Mouse (Mus musculus): ENCODE data around the gene Arf4. TPM values are rescaled to one million over a fixed set of nuclear protein-coding genes. Genes with fewer than 3 reads are reported as not detected.

Gene Arf4
- polyA plus RNA-seq, 1 experiment from 2014 or later, result 641 TPM

- Histone ChIP-seq H3K4me2 (replicated peaks) (peak overlapping the region; percentile 59), H3K27ac (replicated peaks) (peak overlapping the region; percentile 96), H3K9ac (peak overlapping the region; percentile 31), H3K36me3 (peaks cover 2% of the 10 kb centered on the region; the same call in 1 of the 2 replicates), H3K4me3 (replicated peaks) (peak overlapping the region; percentile 87), H3K4me1 (peaks cover 12% of the 10 kb centered on the region; the same call in 1 of the 2 replicates), H3K27me3 (no peaks in the 10 kb centered on the region), H3K9me3 (replicated peaks) (no peaks in the 10 kb centered on the region)
- WGBS, result 18% methylated on average over 17 of the region's 17 CpGs
- no peak; the same call in 1 of the 2 replicates for ATAC-seq (ENCODE audit: insufficient number of reproducible peaks, low FRiP score, low TSS enrichment, low read depth)
Observed at GRCm38 (mm10) chr14:26637025-26637850, 636 bp upstream of the Arf4 start.

GRCm38 (mm10) chr14:26638708-26639084 is 822 bp downstream of the Arf4 start:
- ATAC-seq (ENCODE audit: insufficient number of reproducible peaks, low FRiP score, low TSS enrichment, low read depth), result peak; percentile 17; the same call in 1 of the 2 replicates
- H3K9ac ChIP-seq, result peak overlapping the region; percentile 93
- H3K36me3 ChIP-seq, result no peaks in the 10 kb centered on the region; the same call in 1 of the 2 replicates
- under 1% methylated on average over 16 of the region's 16 CpGs for WGBS
- peak overlapping the region; percentile 87 for H3K4me3 ChIP-seq (replicated peaks)
- peaks cover 12% of the 10 kb centered on the region; the same call in 1 of the 2 replicates for H3K4me1 ChIP-seq
- H3K4me2 ChIP-seq (replicated peaks), result peak overlapping the region; percentile 59
- H3K9me3 ChIP-seq (replicated peaks), result no peaks in the 10 kb centered on the region
- H3K27ac ChIP-seq (replicated peaks), result peak overlapping the region; percentile 96
- no peaks in the 10 kb centered on the region for H3K27me3 ChIP-seq

DNA sequence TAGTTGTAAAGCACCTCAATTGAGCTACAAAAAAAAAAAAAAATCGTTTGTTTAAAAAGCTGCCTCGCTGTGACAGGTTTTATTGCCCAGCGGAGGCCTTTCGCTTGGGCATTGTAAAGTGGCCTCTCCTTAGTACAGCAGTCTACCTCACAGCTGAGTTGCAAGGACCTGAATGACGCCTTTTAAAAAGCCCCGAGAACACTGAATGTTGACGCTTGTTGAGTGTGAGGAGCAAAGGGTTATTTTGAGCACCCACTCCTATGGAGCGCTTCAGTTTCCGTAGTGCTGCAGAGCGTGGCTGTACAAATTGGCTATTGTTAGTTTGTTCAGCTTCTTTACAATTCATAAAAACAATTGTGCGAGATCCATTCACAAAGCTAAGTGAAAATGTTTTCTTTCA is 1.4 kb downstream of the Arf4 start:
- H3K27ac ChIP-seq (replicated peaks), result peak overlapping the region; percentile 96
- peak overlapping the region; percentile 93 for H3K9ac ChIP-seq

GRCm38 (mm10) chr14:26639961-26640360 is 2.1 kb downstream of the Arf4 start:
- WGBS, result 32% methylated on average over 2 of the region's 2 CpGs
- H3K4me1 ChIP-seq, result peaks cover 12% of the 10 kb centered on the region; the same call in 1 of the 2 replicates
- H3K27me3 ChIP-seq, result no peaks in the 10 kb centered on the region
- 0 out of 2 replicates have a peak overlapping the region, but pooled peaks have one; percentile 93 for H3K9ac ChIP-seq
- no peak overlapping the region for H3K27ac ChIP-seq (replicated peaks)
- no peak for ATAC-seq (ENCODE audit: insufficient number of reproducible peaks, low FRiP score, low TSS enrichment, low read depth)
- H3K4me2 ChIP-seq (replicated peaks), result peak overlapping the region; percentile 59
- H3K9me3 ChIP-seq (replicated peaks), result no peaks in the 10 kb centered on the region
- peak overlapping the region; percentile 87 for H3K4me3 ChIP-seq (replicated peaks)
- no peaks in the 10 kb centered on the region; the same call in 1 of the 2 replicates for H3K36me3 ChIP-seq

More for the DNA sequence above, 1.4 kb downstream of the Arf4 start:
- Histone ChIP-seq H3K4me1 (peaks cover 12% of the 10 kb centered on the region; the same call in 1 of the 2 replicates), H3K36me3 (no peaks in the 10 kb centered on the region; the same call in 1 of the 2 replicates), H3K4me2 (replicated peaks) (peak overlapping the region; percentile 59), H3K27me3 (no peaks in the 10 kb centered on the region), H3K9me3 (replicated peaks) (no peaks in the 10 kb centered on the region), H3K4me3 (replicated peaks) (peak overlapping the region; percentile 87)
- no peak for ATAC-seq (ENCODE audit: insufficient number of reproducible peaks, low FRiP score, low TSS enrichment, low read depth)
- 4% methylated on average over 11 of the region's 11 CpGs for WGBS

- Histone ChIP-seq H3K9ac (no peak overlapping the region), H3K27me3 (no peaks in the 10 kb centered on the region), H3K4me1 (peaks cover 14% of the 10 kb centered on the region; the same call in 1 of the 2 replicates), H3K36me3 (peaks cover 8% of the 10 kb centered on the region), H3K27ac (replicated peaks) (no peak overlapping the region), H3K4me2 (replicated peaks) (no peak overlapping the region), H3K4me3 (replicated peaks) (no peak overlapping the region), H3K9me3 (replicated peaks) (no peaks in the 10 kb centered on the region)
- 72% methylated on average over 3 of the region's 3 CpGs for WGBS
- no peak for ATAC-seq (ENCODE audit: insufficient number of reproducible peaks, low FRiP score, low TSS enrichment, low read depth)
Observed at GRCm38 (mm10) chr14:26643006-26643624, 5.2 kb downstream of the Arf4 start.

- Histone ChIP-seq H3K4me3 (replicated peaks) (no peak overlapping the region), H3K9me3 (replicated peaks) (no peaks in the 10 kb centered on the region), H3K27ac (replicated peaks) (no peak overlapping the region), H3K4me2 (replicated peaks) (0 out of 2 replicates have a peak overlapping the region, but pooled peaks have one; percentile 3), H3K27me3 (no peaks in the 10 kb centered on the region), H3K4me1 (peaks cover 9% of the 10 kb centered on the region; the same call in 1 of the 2 replicates), H3K36me3 (peaks cover 10% of the 10 kb centered on the region), H3K9ac (no peak overlapping the region)
- ATAC-seq (ENCODE audit: insufficient number of reproducible peaks, low FRiP score, low TSS enrichment, low read depth), result no peak
- WGBS, result 49% methylated on average over 5 of the region's 5 CpGs
Observed at GRCm38 (mm10) chr14:26645989-26646650, 8.2 kb downstream of the Arf4 start.

- WGBS, result 70% methylated on average over 2 of the region's 2 CpGs
- H3K4me3 ChIP-seq (replicated peaks), result no peak overlapping the region
- no peak for ATAC-seq (ENCODE audit: insufficient number of reproducible peaks, low FRiP score, low TSS enrichment, low read depth)
- H3K36me3 ChIP-seq, result peaks cover 10% of the 10 kb centered on the region
- peaks cover 9% of the 10 kb centered on the region; the same call in 1 of the 2 replicates for H3K4me1 ChIP-seq
- no peak overlapping the region for H3K9ac ChIP-seq
- no peak overlapping the region for H3K4me2 ChIP-seq (replicated peaks)
- H3K27me3 ChIP-seq, result no peaks in the 10 kb centered on the region
- H3K9me3 ChIP-seq (replicated peaks), result no peaks in the 10 kb centered on the region
- no peak overlapping the region for H3K27ac ChIP-seq (replicated peaks)
Observed at GRCm38 (mm10) chr14:26647811-26648210, 9.9 kb downstream of the Arf4 start.

DNA sequence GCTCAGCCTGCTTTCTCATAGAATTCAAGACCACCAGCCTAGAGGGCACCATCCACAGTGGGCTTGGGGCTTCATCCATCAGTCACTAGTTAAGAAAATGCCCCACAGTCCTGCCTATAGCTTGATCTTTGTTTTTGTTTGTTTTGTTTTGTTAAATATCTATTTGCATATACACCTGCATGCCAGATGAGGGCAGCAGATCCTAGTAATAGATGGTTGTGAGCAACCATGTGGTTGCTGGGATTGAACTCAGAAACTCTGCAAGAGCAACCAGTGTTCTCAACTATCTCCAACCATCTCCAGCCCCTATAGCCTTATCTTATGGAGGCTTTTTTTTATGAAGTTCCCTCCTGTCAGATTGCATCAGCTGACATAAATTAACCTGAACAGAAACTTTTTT is 14.0 kb downstream of the Arf4 start:
- Histone ChIP-seq H3K9ac (no peak overlapping the region), H3K36me3 (peaks cover 42% of the 10 kb centered on the region), H3K27me3 (no peaks in the 10 kb centered on the region), H3K4me2 (replicated peaks) (no peak overlapping the region), H3K4me1 (no peaks in the 10 kb centered on the region), H3K27ac (replicated peaks) (no peak overlapping the region), H3K4me3 (replicated peaks) (no peak overlapping the region), H3K9me3 (replicated peaks) (no peaks in the 10 kb centered on the region)
- ATAC-seq (ENCODE audit: insufficient number of reproducible peaks, low FRiP score, low TSS enrichment, low read depth), result no peak

- H3K4me2 ChIP-seq (replicated peaks), result no peak overlapping the region
- H3K27ac ChIP-seq (replicated peaks), result no peak overlapping the region
- H3K4me3 ChIP-seq (replicated peaks), result no peak overlapping the region
- no peak for ATAC-seq (ENCODE audit: insufficient number of reproducible peaks, low FRiP score, low TSS enrichment, low read depth)
- H3K4me1 ChIP-seq, result no peaks in the 10 kb centered on the region
- no peaks in the 10 kb centered on the region for H3K9me3 ChIP-seq (replicated peaks)
- H3K36me3 ChIP-seq, result peaks cover 48% of the 10 kb centered on the region
- no peaks in the 10 kb centered on the region for H3K27me3 ChIP-seq
- no peak overlapping the region for H3K9ac ChIP-seq
Observed at GRCm38 (mm10) chr14:26658178-26658577, 20.3 kb downstream of the Arf4 start.

DNA sequence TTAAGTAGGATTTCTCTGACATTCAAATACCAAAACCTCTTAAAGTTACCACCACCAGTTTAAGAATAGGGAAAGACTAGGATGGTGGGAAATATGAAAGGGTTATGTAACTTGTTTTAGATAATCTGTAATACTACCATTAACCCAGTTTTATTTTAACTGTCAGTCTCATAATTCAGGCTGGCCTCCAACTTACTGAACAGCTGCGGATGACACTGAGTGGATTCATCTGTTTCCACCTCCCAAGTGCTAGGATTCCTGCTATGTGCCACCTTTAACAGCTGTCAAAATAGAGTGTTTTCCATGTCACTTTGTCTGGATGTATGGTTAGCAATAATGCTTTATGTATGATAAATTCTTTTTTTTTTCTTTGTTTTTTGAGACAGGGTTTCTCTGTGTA is 22.4 kb downstream of the Arf4 start:
- Histone ChIP-seq H3K4me1 (no peaks in the 10 kb centered on the region), H3K36me3 (peaks cover 40% of the 10 kb centered on the region), H3K4me2 (replicated peaks) (no peak overlapping the region), H3K27me3 (no peaks in the 10 kb centered on the region), H3K4me3 (replicated peaks) (no peak overlapping the region), H3K9ac (no peak overlapping the region), H3K27ac (replicated peaks) (no peak overlapping the region), H3K9me3 (replicated peaks) (no peaks in the 10 kb centered on the region)
- no peak for ATAC-seq (ENCODE audit: insufficient number of reproducible peaks, low FRiP score, low TSS enrichment, low read depth)
- 85% methylated on average over 1 of the region's 1 CpGs for WGBS

- Histone ChIP-seq H3K9ac (no peak overlapping the region), H3K27me3 (no peaks in the 10 kb centered on the region), H3K27ac (replicated peaks) (no peak overlapping the region), H3K4me2 (replicated peaks) (no peak overlapping the region), H3K36me3 (peaks cover 36% of the 10 kb centered on the region), H3K9me3 (replicated peaks) (no peaks in the 10 kb centered on the region), H3K4me1 (peaks cover 7% of the 10 kb centered on the region), H3K4me3 (replicated peaks) (no peak overlapping the region)
- ATAC-seq (ENCODE audit: insufficient number of reproducible peaks, low FRiP score, low TSS enrichment, low read depth), result no peak
- 85% methylated on average over 3 of the region's 3 CpGs for WGBS
Observed at GRCm38 (mm10) chr14:26662016-26662415, 24.1 kb downstream of the Arf4 start.
